Mouse (Mus musculus): ENCODE data around the gene Gpr152.

GRCm38 (mm10) chr19:4112063-4112960 is 27.3 kb upstream of the Gpr152 start:
- TF ChIP-seq CTCF (IDR thresholded peaks at IDR 0.05; ENCODE audit: borderline replicate concordance, insufficient read depth, low read depth, low read length) (no peak), POLR2A (IDR thresholded peaks at IDR 0.05; ENCODE audit: borderline replicate concordance, insufficient read depth, low read length) (no peak)
